Mouse (Mus musculus) kidney, adult 2 months (tissue): ENCODE results near the gene Ski.

Experiments
- CTCF ChIP-seq: fragments of 200-500 bp; conservative IDR thresholded peaks from 2 replicates; pipeline ENCODE4 v1.5.1; 2011; ENCODE audit warnings: low read depth, mild to moderate bottlenecking, control low read depth, low read length, moderate library complexity, mixed read lengths; ENCODE audit not compliant: insufficient read depth, insufficient read length
- POLR2A ChIP-seq: fragments of 200-500 bp; IDR thresholded peaks from one replicate; pipeline ENCODE4 v1.6.1; 2011; ENCODE audit warnings: low read depth, low read length, control low read depth

DNA sequence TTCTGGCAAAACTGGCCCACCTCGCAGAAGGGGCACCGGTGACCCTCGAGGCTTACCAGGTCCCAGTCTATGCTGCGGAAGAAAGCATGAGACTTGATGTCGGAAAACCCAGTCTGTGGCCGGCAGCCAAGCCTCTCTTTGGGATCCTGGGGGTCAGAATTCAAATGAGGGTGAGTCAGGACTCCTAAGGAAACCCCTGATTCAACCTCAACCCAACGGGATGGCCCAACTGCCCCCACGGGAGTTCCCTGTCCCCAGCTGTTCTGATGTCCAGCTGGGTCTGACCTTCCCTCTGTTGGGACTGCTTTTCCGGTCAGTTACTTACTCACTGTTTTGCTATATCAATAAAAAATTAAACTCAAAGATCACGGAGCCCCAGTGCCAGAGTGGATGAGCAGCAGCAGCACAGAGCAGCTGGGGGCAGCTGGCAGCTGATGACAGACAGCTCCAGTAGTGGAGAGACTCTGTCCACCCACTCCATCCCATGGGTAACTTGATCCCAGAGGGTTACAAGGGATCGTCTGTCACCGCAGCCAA lies 45.3 kb upstream of the Ski start:
- no peak for TF ChIP-seq CTCF
- TF ChIP-seq POLR2A, result no peak
